Mouse (Mus musculus): ENCODE measurements around the gene Pprc1. TPM values are rescaled to one million over a fixed set of nuclear protein-coding genes. Genes with fewer than 3 reads are reported as not detected.

Gene Pprc1
- total RNA-seq, 2 experiments from 2014 or later: 13.8 to 14.1 TPM

DNA sequence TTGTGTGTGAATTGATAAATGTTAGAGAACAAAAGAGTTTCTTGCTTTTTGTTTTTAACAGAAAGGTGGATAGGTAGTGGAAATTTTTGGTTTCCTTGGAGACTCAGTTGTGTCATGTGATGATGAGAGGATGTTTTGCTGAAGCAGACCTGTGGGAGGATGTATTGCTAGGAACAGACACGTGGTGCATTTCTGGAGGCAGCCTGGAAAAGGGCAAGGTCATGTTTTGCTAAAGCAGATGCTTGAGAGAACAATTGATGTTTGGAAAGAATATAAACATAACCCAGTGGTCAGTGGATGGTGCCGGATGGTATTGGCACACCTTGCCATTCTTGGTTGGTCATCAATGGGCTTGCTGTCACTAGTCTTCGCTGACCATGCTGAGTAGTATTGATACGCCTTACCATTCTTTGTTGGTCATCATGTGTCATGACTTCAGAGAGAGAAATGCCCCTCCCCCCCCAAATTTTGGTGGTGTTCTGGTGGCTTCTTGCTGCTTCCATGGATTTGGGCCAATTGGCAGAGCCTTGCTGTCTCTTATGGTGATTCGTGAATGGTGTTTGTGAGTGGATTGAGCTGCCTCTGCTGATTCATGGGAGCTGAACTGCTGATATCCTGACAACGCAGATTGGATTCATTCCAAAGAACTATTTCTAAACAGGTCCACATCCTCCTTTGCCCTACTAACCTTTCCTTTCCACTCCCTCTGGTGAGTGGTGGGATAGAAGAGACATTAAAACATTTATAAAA lies 58.9 kb downstream of the Pprc1 start:
- DNase-seq: no peak
- intact Hi-C loops (cut with DNase I): no loop called here

DNA sequence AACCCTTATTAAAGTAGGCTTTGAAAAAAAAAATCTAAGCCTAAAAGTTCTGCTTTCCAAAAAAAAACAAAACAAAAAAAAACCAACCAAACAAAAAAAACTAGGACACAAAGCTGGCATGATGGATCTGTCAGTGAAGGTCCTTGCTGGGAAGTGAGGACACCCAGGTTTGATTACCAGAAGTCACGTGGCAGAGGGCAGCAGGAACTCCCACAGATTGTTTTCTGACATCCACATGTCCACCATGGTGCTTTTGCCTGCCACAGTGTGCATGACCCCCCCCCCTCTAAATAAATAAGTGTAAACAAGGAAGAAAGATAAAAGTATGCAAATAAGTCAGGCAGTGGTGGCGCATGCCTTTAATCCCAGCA lies 59.5 kb downstream of the Pprc1 start:
- DNase-seq: no peak
- intact Hi-C loops (cut with DNase I): no loop called here

DNA sequence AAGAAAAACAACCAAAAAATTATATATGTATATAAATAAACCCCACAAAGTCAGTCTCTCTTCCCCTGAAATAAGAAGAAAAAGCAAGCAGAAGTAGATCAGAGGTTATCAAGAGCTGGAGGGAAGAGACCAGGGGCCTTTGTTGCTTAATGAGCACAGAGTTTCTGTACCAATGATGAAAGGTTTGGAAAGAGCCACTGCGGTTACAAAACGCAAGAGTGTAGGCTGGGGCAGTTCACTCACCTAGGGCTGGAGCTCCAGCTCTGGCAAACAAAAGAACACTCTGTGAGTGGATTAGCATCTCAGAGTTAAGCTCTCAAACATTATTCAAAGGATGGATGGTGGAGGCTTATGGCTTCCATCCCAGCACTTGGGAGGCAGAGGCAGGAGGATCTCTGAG lies 65.5 kb downstream of the Pprc1 start:
- intact Hi-C loops (cut with DNase I): no loop called here
- DNase-seq: no peak

DNA sequence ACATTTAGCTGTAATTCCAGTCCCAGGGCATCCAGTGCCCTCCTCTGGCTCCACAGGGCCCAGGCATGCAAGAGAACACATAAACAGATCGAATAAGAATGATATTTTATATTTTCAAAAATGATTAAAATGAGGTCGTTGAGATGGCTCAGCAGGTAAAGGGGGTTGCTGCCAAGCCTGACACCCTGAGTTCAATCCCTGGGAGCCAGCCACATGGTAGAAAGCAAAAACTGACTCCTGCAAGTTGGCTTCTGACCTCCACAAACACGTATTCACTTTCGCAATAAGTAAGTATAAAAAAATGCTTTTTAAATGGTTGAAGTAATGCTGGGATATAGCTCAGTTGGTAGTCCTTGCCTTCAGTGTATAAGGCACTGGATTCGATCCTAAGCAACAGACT lies 66.1 kb downstream of the Pprc1 start:
- intact Hi-C loops (cut with DNase I): no loop called here
- no peak for DNase-seq

DNA sequence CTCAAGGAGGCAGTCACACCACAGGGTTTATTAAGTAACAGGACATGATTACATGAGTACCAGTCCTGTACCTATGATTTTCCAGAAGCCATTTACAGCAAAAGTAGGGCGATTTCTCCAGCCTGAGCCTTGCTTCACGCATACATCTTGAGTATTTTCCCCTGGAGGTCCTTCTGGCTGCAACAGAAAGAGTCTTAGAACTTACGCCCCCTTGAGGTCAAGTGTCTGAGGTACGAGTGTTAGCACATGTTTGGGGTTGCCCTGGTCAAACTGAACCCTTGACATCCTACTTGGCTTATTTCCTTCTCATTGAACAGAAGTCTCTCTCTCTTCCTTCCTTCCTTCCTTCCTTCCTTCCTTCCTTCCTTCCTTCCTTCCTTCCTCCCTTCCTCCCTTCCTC lies 69.9 kb downstream of the Pprc1 start:
- DNase-seq: no peak
- intact Hi-C loops (cut with DNase I): no loop called here

DNA sequence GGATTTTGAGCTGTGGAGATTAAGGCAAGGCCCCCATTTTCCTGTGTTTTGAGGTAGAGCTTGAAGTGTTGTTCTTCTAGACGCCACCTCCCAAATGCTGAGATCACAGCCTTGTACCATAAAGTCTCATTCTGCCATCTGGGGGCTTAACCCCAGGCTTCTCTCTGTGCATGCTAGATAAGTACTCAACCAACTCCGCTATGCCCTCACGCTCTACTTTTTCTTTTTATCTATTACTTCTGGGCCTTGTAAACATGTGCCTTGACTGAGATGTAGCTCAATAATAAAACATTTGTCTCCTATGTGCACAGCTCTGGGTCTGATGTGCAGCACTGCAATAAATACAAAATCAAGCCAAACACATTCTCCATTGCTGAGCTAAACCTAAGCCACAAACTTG lies 74.8 kb downstream of the Pprc1 start:
- intact Hi-C loops (cut with DNase I): no loop called here
- no peak for DNase-seq

DNA sequence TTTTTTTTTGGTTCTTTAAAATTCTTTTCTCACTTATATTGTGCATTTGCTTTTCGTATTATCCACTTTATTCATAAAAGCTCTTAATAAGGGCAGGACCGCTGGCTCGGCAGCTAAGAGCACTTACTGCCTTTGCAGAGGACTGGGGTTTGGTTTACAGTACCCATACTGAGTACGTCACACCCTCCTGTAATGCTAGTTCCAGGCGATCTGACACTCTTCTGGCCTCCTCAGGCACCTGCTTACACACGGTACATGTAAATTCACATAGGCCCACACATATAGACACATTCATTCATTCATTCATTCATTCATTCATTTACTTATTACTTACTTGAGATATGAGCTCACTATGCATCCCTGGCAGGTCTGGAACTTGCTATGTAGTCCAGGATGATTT lies 76.2 kb downstream of the Pprc1 start:
- DNase-seq: no peak
- intact Hi-C loops (cut with DNase I): no loop called here

Other genes with a start within 250 kb of the Pprc1 start
- gene Kcnip2, start 228.8 kb upstream of the Pprc1 start, total RNA-seq (2021): 100 to 1,000 TPM; 149 to 164 TPM
- gene Armh3, start 46.4 kb upstream of the Pprc1 start, total RNA-seq (2021): 10 to 100 TPM; 12.9 to 16.5 TPM
- 1 to 10 TPM; 6.3 to 6.5 TPM for gene Hps6, start 41.4 kb upstream of the Pprc1 start, total RNA-seq (2021)
- 10 to 100 TPM; 54.4 to 61.0 TPM for gene Ldb1, start 328 bp downstream of the Pprc1 start, total RNA-seq (2021)
- 10 to 100 TPM; 16.4 to 17.2 TPM for gene Nolc1, start 31.0 kb downstream of the Pprc1 start, total RNA-seq (2021)
- under 1 TPM in 1 of 2 experiments, not detected in 1; 0.67 TPM for gene Elovl3, start 87.0 kb downstream of the Pprc1 start, total RNA-seq (2021)
- under 1 TPM in 1 of 2 experiments, not detected in 1; 0.79 TPM for gene Pitx3, start 103.4 kb downstream of the Pprc1 start, total RNA-seq (2021)
- 10 to 100 TPM; 50.3 to 50.7 TPM for gene Gbf1, start 107.6 kb downstream of the Pprc1 start, total RNA-seq (2021)